Mouse (Mus musculus): Measurements from ENCODE around the gene Tomm40l.

The Tomm40l gene

GRCm38 (mm10) chr1:171222238-171223155, at the start of gene Tomm40l:
Gene Tomm40l (minus strand): TSS chr1:171222514.
- DNase-seq (ENCODE audit: low read depth, low spot score): peak; percentile 98

GRCm38 (mm10) chr1:171272086-171272485, 49.8 kb upstream of the Tomm40l start:
- no peak for DNase-seq (ENCODE audit: low read depth, low spot score)

GRCm38 (mm10) chr1:171271622-171272021, 49.3 kb upstream of the Tomm40l start:
- DNase-seq (ENCODE audit: low read depth, low spot score): no peak

GRCm38 (mm10) chr1:171271196-171271595, 48.9 kb upstream of the Tomm40l start:
- no peak for DNase-seq (ENCODE audit: low read depth, low spot score)

GRCm38 (mm10) chr1:171270573-171270900, 48.2 kb upstream of the Tomm40l start:
- DNase-seq (ENCODE audit: low read depth, low spot score): no peak

GRCm38 (mm10) chr1:171269848-171270572, 47.7 kb upstream of the Tomm40l start, which contains the start of gene B4galt3:
Gene B4galt3 (plus strand): TSS chr1:171270328.
- DNase-seq (ENCODE audit: low read depth, low spot score): peak; percentile 93

GRCm38 (mm10) chr1:171268341-171268740, 46.0 kb upstream of the Tomm40l start:
- no peak for DNase-seq (ENCODE audit: low read depth, low spot score)

- DNase-seq (ENCODE audit: low read depth, low spot score): no peak
Measured at GRCm38 (mm10) chr1:171265971-171266744, 43.8 kb upstream of the Tomm40l start.

- DNase-seq (ENCODE audit: low read depth, low spot score): no peak
Measured at GRCm38 (mm10) chr1:171263666-171264461, 41.5 kb upstream of the Tomm40l start.

GRCm38 (mm10) chr1:171263185-171263611, 40.9 kb upstream of the Tomm40l start:
- no peak for DNase-seq (ENCODE audit: low read depth, low spot score)

GRCm38 (mm10) chr1:171262594-171263130, 40.3 kb upstream of the Tomm40l start:
- no peak for DNase-seq (ENCODE audit: low read depth, low spot score)

- DNase-seq (ENCODE audit: low read depth, low spot score): no peak
Measured at GRCm38 (mm10) chr1:171260316-171260715, 38.0 kb upstream of the Tomm40l start.

- DNase-seq (ENCODE audit: low read depth, low spot score): no peak
Measured at GRCm38 (mm10) chr1:171258921-171259320, 36.6 kb upstream of the Tomm40l start.

GRCm38 (mm10) chr1:171257781-171258180, 35.5 kb upstream of the Tomm40l start:
- no peak for DNase-seq (ENCODE audit: low read depth, low spot score)

- peak; percentile 73 for DNase-seq (ENCODE audit: low read depth, low spot score)
Measured at GRCm38 (mm10) chr1:171256937-171257548, 34.7 kb upstream of the Tomm40l start.

- no peak for DNase-seq (ENCODE audit: low read depth, low spot score)
Measured at GRCm38 (mm10) chr1:171256095-171256818, 33.9 kb upstream of the Tomm40l start.

- no peak for DNase-seq (ENCODE audit: low read depth, low spot score)
Measured at GRCm38 (mm10) chr1:171252415-171252814, 30.1 kb upstream of the Tomm40l start.

- DNase-seq (ENCODE audit: low read depth, low spot score): no peak
Measured at GRCm38 (mm10) chr1:171251594-171252324, 29.4 kb upstream of the Tomm40l start.
